Comparison of ENCODE assay signal across 9 mouse cellular contexts in genomic region chr8:94551471-94552422, GRCm38 (mm10). TPM values are rescaled to one million over a fixed set of nuclear protein-coding genes. Genes with fewer than 3 reads are reported as not detected.
DNase-seq lines count a peak whose midpoint lies in the region; ATAC-seq and TF ChIP-seq lines count a peak whose summit lies in the region.
"Had no signal": no experiment of that assay in that cellular context is flagged by ENCODE, and none has a peak within 500 bp of the region (broad histone marks: within the 10 kb centered on the region; RNA-seq: fewer than 3 reads in every experiment).

No protein-coding gene starts in this region.

- H3K27ac ChIP-seq in lung, embryonic 14.5 days (ENCODE audit: low read depth): no peak overlapping the region
- peak overlapping the region; percentile 79 for H3K27ac ChIP-seq in neural tube, embryonic 13.5 days (replicated peaks)
- no peak overlapping the region for H3K27ac ChIP-seq in heart, embryonic 11.5 days (ENCODE audit: low read depth, low read length)
- H3K27ac ChIP-seq: liver, embryonic 15.5 days had no signal

- no peaks in the 10 kb centered on the region for H3K9me3 ChIP-seq in lung, embryonic 14.5 days (ENCODE audit: low read depth, low read length)
- no peaks in the 10 kb centered on the region for H3K9me3 ChIP-seq in neural tube, embryonic 13.5 days
- no peaks in the 10 kb centered on the region for H3K9me3 ChIP-seq in heart, embryonic 11.5 days (replicated peaks; ENCODE audit: control insufficient read depth, low read length)
- H3K9me3 ChIP-seq: liver, embryonic 15.5 days had no signal

- no peak for ATAC-seq in lung, embryonic 14.5 days (ENCODE audit: insufficient read depth)
- ATAC-seq in frontal cortex, adult (ENCODE audit: low TSS enrichment): peak; percentile 57
- ATAC-seq in neural tube, embryonic 13.5 days (ENCODE audit: low read depth): peak; percentile 91
- ATAC-seq in heart, embryonic 11.5 days (replicated peaks; ENCODE audit: insufficient number of reproducible peaks, low FRiP score, low TSS enrichment): no peak; the same call in 1 of the 2 replicates

- H3K4me3 ChIP-seq in lung, embryonic 14.5 days (ENCODE audit: low read depth, low read length): no peak overlapping the region
- no peak overlapping the region for H3K4me3 ChIP-seq in neural tube, embryonic 13.5 days
- H3K4me3 ChIP-seq in heart, embryonic 11.5 days (ENCODE audit: low read depth, low read length): no peak overlapping the region
- H3K4me3 ChIP-seq: liver, embryonic 15.5 days had no signal

- no peaks in the 10 kb centered on the region for H3K36me3 ChIP-seq in lung, embryonic 14.5 days (ENCODE audit: insufficient read depth)
- H3K36me3 ChIP-seq in neural tube, embryonic 13.5 days: no peaks in the 10 kb centered on the region
- no peaks in the 10 kb centered on the region for H3K36me3 ChIP-seq in heart, embryonic 11.5 days (ENCODE audit: control insufficient read depth, insufficient read depth, low read length)
- H3K36me3 ChIP-seq: liver, embryonic 15.5 days had no signal

- WGBS in lung, embryonic 14.5 days: 56% methylated on average over 17 of the region's 17 CpGs
- 27% methylated on average over 17 of the region's 17 CpGs for WGBS in neural tube, embryonic 13.5 days
- WGBS in heart, embryonic 11.5 days (ENCODE audit: insufficient replicate concordance): 45% methylated on average over 17 of the region's 17 CpGs

- no peak for TF ChIP-seq CTCF in lung, embryonic 14.5 days (IDR thresholded peaks at IDR 0.05; ENCODE audit: low read depth)

- no peaks in the 10 kb centered on the region for H3K4me1 ChIP-seq in lung, embryonic 14.5 days (ENCODE audit: insufficient read depth)
- H3K4me1 ChIP-seq in neural tube, embryonic 13.5 days (replicated peaks): peaks cover 40% of the 10 kb centered on the region
- peaks cover 5% of the 10 kb centered on the region for H3K4me1 ChIP-seq in heart, embryonic 11.5 days (ENCODE audit: control insufficient read depth, insufficient read depth, low read length)
- H3K4me1 ChIP-seq: liver, embryonic 15.5 days had no signal

- no peak overlapping the region for H3K4me2 ChIP-seq in lung, embryonic 14.5 days
- no peak overlapping the region for H3K4me2 ChIP-seq in neural tube, embryonic 13.5 days
- H3K4me2 ChIP-seq in heart, embryonic 11.5 days: no peak overlapping the region
- H3K4me2 ChIP-seq: liver, embryonic 15.5 days had no signal

- H3K9ac ChIP-seq in lung, embryonic 14.5 days: no peak overlapping the region
- H3K9ac ChIP-seq in neural tube, embryonic 13.5 days: no peak overlapping the region
- H3K9ac ChIP-seq in heart, embryonic 11.5 days (ENCODE audit: low read depth, low read length): no peak overlapping the region
- H3K9ac ChIP-seq: liver, embryonic 15.5 days had no signal

- peak; percentile 19 for DNase-seq in lung, embryonic 14.5 days
- no peak for DNase-seq in lung, postnatal 25 days (ENCODE audit: low spot score)
- DNase-seq in left cerebral cortex, adult 9 months (ENCODE audit: low spot score in 2 of 2): peak; percentile 40 to 69
- DNase-seq in lung, postnatal 14 days: no peak
- DNase-seq in kidney, adult 8-10 months: no peak

- H3K27me3 ChIP-seq in lung, embryonic 14.5 days (ENCODE audit: insufficient read depth, low read length): no peaks in the 10 kb centered on the region
- peaks cover 4% of the 10 kb centered on the region; the same call in 1 of the 2 replicates for H3K27me3 ChIP-seq in neural tube, embryonic 13.5 days
- no peaks in the 10 kb centered on the region for H3K27me3 ChIP-seq in heart, embryonic 11.5 days (ENCODE audit: control insufficient read depth, insufficient read depth, low read length)
- H3K27me3 ChIP-seq: liver, embryonic 15.5 days had no signal

RNA-seq across cellular contexts. Expression of gene Cpne2, which starts 19.0 kb away (rescaled TPM):
- polyA plus RNA-seq in lung, embryonic 14.5 days (2014; fragmentation: Nextera tagmentation; extraction: Ambion mirVana): 12.1 and 12.4 TPM in 2 replicates
- 21.1 and 22.0 TPM in 2 replicates for polyA plus RNA-seq in neural tube, embryonic 13.5 days (2015; fragmentation: Nextera tagmentation; extraction: Ambion mirVana)
- 7.6 and 8.1 TPM in 2 replicates for polyA plus RNA-seq in heart, embryonic 11.5 days (2014; fragmentation: Nextera tagmentation; extraction: Ambion mirVana)

RNA-seq across cellular contexts. Expression of gene Rspry1, which starts 50.0 kb away (rescaled TPM):
- polyA plus RNA-seq in lung, embryonic 14.5 days (2014; fragmentation: Nextera tagmentation; extraction: Ambion mirVana): 34.2 and 35.0 TPM in 2 replicates
- 54.0 and 54.1 TPM in 2 replicates for polyA plus RNA-seq in neural tube, embryonic 13.5 days (2015; fragmentation: Nextera tagmentation; extraction: Ambion mirVana)
- polyA plus RNA-seq in heart, embryonic 11.5 days (2014; fragmentation: Nextera tagmentation; extraction: Ambion mirVana): 23.2 and 25.9 TPM in 2 replicates

RNA-seq across cellular contexts. Expression of gene Fam192a, which starts 50.0 kb away (rescaled TPM):
- 51.2 and 52.0 TPM in 2 replicates for polyA plus RNA-seq in lung, embryonic 14.5 days (2014; fragmentation: Nextera tagmentation; extraction: Ambion mirVana)
- polyA plus RNA-seq in neural tube, embryonic 13.5 days (2015; fragmentation: Nextera tagmentation; extraction: Ambion mirVana): 80.5 and 97.9 TPM in 2 replicates
- polyA plus RNA-seq in heart, embryonic 11.5 days (2014; fragmentation: Nextera tagmentation; extraction: Ambion mirVana): 44.3 and 45.6 TPM in 2 replicates

Comparison
In these comparisons a context has a peak if more than half of its experiments do, and no peak if none do; other contexts are left out.
1. DNase-seq: peak in lung, embryonic 14.5 days (single experiment) and left cerebral cortex, adult 9 months (2 of 2); none in lung, postnatal 25 days (single experiment), lung, postnatal 14 days (single experiment) and kidney, adult 8-10 months (0 of 2).
2. ATAC-seq: peak in frontal cortex, adult (single experiment) and neural tube, embryonic 13.5 days (single experiment); none in lung, embryonic 14.5 days (single experiment) and heart, embryonic 11.5 days (single experiment).